Mouse (Mus musculus) hindbrain, embryonic 15.5 days (tissue): ENCODE results near the gene Fndc11. TPM values are rescaled to one million over a fixed set of nuclear protein-coding genes. Genes with fewer than 3 reads are reported as not detected.
A peak's percentile ranks its signal among the peaks of the same experiment; 100 is the strongest.

ENCODE experiments used
- ATAC-seq: fragments of 200-750 bp; cut with Nextera tagmentation; 2 replicates; pipeline ENCODE4 v1.8.0; 2017; ENCODE audit warnings: low read depth, moderate number of reproducible peaks, moderate TSS enrichment; ENCODE audit not compliant: low FRiP score
- H3K27ac ChIP-seq: fragments of 300-500 bp; sonication (generic); replicated peaks from 2 replicates; pipeline ENCODE4 v1.5.1; 2015; ENCODE audit warnings: mild to moderate bottlenecking, inconsistent platforms
- H3K27me3 ChIP-seq: fragments of 300-500 bp; sonication (generic); 2 replicates; pipeline ENCODE4 v1.6.1; 2015; ENCODE audit warnings: control low read depth, inconsistent platforms
- H3K36me3 ChIP-seq: fragments of 300-500 bp; sonication (generic); 2 replicates; pipeline ENCODE4 v1.6.1; 2015; ENCODE audit warnings: control low read depth, inconsistent platforms
- H3K4me1 ChIP-seq: fragments of 300-500 bp; sonication (generic); replicated peaks from 2 replicates; pipeline ENCODE4 v1.6.1; 2015; ENCODE audit warnings: control low read depth, inconsistent platforms
- H3K4me2 ChIP-seq: fragments of 300-500 bp; sonication (generic); 2 replicates; pipeline ENCODE4 v1.6.1; 2015; ENCODE audit warnings: moderate library complexity, mild to moderate bottlenecking, inconsistent platforms
- H3K4me3 ChIP-seq: fragments of 300-500 bp; sonication (generic); 2 replicates; pipeline ENCODE4 v1.5.1; 2015; ENCODE audit warnings: mild to moderate bottlenecking, inconsistent platforms
- H3K9ac ChIP-seq: fragments of 300-500 bp; sonication (generic); 2 replicates; pipeline ENCODE4 v1.6.1; 2015; ENCODE audit warnings: inconsistent platforms
- H3K9me3 ChIP-seq: fragments of 300-500 bp; sonication (generic); 2 replicates; pipeline ENCODE4 v1.6.1; 2016; ENCODE audit warnings: control low read depth, inconsistent platforms
- WGBS: fragments of 180-500 bp; shearing (Covaris S2); methylation state at CpG from one replicate; pipeline ENCODE4 v1.1.7; 2015; 5-methylcytosine and 5-hydroxymethylcytosine counted together
- polyA plus RNA-seq: library from polyadenylated mRNA; unstranded; fragments of >200 nt; fragmentation: Nextera tagmentation; extraction: Ambion mirVana; gene quantifications from 2 replicates; pipeline ENCODE4 v1.2.1, GENCODE M21; 2015

Fndc11 gene
- polyA plus RNA-seq, 1 experiment from 2014 or later = 0.14 TPM

DNA sequence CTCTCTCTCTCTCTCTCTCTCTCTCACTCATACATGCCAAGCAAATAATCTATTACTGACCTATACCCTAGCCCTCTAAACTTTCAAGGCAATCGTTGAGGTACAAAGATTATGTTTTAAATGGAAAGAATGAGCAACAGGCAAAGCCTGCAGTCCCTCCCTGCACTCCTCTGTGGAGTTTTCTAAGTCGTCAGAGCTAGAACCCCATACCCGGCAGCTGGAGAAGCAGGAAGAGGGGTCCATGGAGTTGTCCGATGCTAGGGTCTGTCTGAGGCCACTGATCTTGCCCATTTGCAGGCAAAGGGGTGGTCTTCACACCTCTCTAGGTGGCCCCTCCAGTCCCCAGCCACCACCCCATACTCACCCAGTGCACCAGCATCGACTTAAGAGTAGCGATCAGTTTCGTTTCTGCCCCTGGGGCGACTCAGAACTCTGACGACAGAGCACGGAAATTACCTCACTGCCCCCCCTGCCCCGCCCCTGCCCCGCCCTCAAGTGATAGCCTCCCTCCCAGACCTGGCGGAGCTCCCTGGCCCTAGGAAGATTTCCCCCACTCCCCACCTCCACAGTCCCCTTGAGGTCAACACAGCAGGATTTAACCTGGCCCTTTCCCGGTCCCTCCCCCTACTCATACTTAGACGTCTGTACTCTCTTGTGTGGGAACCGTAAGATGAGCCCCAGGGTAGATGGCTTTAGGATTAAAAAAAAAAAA lies 21.9 kb downstream of the Fndc11 start, which contains the start of gene Helz2:
TSS of gene Helz2 (minus strand) at position 426 of the 712 bp plus-strand sequence.
- Histone ChIP-seq H3K27me3 (no peaks in the 10 kb centered on the region), H3K27ac (no peak within 1 kb of the TSS), H3K4me1 (no peaks in the 10 kb centered on the region), H3K9ac (no peak within 1 kb of the TSS), H3K4me2 (peak within 1 kb of the TSS; percentile 46), H3K9me3 (no peaks in the 10 kb centered on the region), H3K4me3 (peak within 1 kb of the TSS; percentile 21), H3K36me3 (no peaks in the 10 kb centered on the region)
- 21% methylated on average over 15 of the region's 16 CpGs for WGBS
- ATAC-seq = no peak

- Histone ChIP-seq H3K27ac (no peak overlapping the region), H3K9me3 (no peaks in the 10 kb centered on the region), H3K4me3 (no peak overlapping the region), H3K4me1 (no peaks in the 10 kb centered on the region), H3K27me3 (no peaks in the 10 kb centered on the region), H3K4me2 (peak overlapping the region; percentile 46; the same call in 1 of the 2 replicates), H3K9ac (no peak overlapping the region), H3K36me3 (no peaks in the 10 kb centered on the region)
- ATAC-seq = no peak
- 64% methylated on average over 3 of the region's 3 CpGs for WGBS
Observed at GRCm38 (mm10) chr2:181242314-181242665, 22.5 kb downstream of the Fndc11 start.

- H3K9ac ChIP-seq = no peak overlapping the region
- no peak overlapping the region for H3K4me2 ChIP-seq
- no peaks in the 10 kb centered on the region for H3K36me3 ChIP-seq
- no peak overlapping the region for H3K27ac ChIP-seq
- no peak for ATAC-seq
- 34% methylated on average over 9 of the region's 11 CpGs for WGBS
- H3K9me3 ChIP-seq = no peaks in the 10 kb centered on the region
- H3K27me3 ChIP-seq = no peaks in the 10 kb centered on the region
- H3K4me1 ChIP-seq = no peaks in the 10 kb centered on the region
- no peak overlapping the region for H3K4me3 ChIP-seq
Observed at GRCm38 (mm10) chr2:181243706-181244394, 24.0 kb downstream of the Fndc11 start.

DNA sequence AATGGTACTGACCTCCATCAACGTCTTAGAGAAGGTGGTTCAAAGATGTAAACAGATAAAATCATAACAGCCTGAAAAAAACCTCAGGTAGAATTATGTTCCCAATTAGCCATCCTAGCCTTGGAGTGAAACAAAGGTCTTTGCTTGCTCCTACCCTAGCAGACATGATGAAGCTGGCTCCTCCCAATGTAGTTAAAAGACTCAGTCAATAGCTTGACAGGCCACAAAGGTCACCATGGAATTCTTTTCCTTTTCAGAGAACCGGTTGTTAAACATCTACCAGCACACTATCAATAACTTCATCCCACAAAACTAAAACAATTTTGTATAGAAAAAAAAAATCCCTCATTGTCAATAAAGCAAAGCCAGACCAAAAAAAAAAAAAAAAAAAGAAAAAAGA lies 25.2 kb downstream of the Fndc11 start:
- no peaks in the 10 kb centered on the region for H3K27me3 ChIP-seq

GRCm38 (mm10) chr2:181249217-181249616 lies 29.4 kb downstream of the Fndc11 start:
- Histone ChIP-seq H3K27me3 (no peaks in the 10 kb centered on the region), H3K9ac (no peak overlapping the region), H3K36me3 (peaks cover 25% of the 10 kb centered on the region), H3K27ac (no peak overlapping the region), H3K4me3 (no peak overlapping the region), H3K9me3 (no peaks in the 10 kb centered on the region), H3K4me2 (no peak overlapping the region), H3K4me1 (no peaks in the 10 kb centered on the region)
- 88% methylated on average over 10 of the region's 10 CpGs for WGBS
- no peak for ATAC-seq

More for the DNA sequence above, 25.2 kb downstream of the Fndc11 start:
- Histone ChIP-seq H3K4me3 (no peak overlapping the region), H3K9ac (no peak overlapping the region), H3K9me3 (no peaks in the 10 kb centered on the region), H3K36me3 (no peaks in the 10 kb centered on the region), H3K27ac (no peak overlapping the region), H3K4me1 (no peaks in the 10 kb centered on the region), H3K4me2 (no peak overlapping the region)
- no peak for ATAC-seq
- WGBS = 12% methylated on average over 2 of the region's 2 CpGs

- Histone ChIP-seq H3K9ac (no peak overlapping the region), H3K4me1 (no peaks in the 10 kb centered on the region), H3K27ac (no peak overlapping the region), H3K36me3 (peaks cover 46% of the 10 kb centered on the region), H3K4me3 (no peak overlapping the region), H3K27me3 (no peaks in the 10 kb centered on the region), H3K4me2 (no peak overlapping the region), H3K9me3 (no peaks in the 10 kb centered on the region)
- ATAC-seq = no peak
- 91% methylated on average over 1 of the region's 1 CpGs for WGBS
Observed at GRCm38 (mm10) chr2:181251841-181252240, 32.0 kb downstream of the Fndc11 start.

DNA sequence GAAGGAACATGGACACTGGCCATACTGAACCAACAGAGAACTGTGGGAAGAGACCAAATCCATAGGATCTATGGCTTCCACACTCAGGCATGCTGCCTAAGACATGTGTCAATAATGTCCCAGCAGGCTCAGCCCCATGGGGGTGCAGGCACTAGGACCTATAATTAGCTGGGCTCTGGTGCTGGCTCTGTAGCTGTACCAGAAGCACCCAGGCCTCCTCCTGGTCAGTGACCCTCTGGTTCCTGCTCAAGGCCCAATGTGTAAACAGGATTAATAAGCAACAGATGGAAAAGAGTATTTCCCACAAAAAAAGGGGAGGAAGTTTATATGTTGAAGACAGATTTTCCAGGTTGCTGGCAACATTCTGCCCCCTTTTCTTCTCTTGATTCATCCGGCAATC lies 33.4 kb downstream of the Fndc11 start:
- no peak overlapping the region for H3K4me2 ChIP-seq
- no peak overlapping the region for H3K4me3 ChIP-seq
- ATAC-seq = no peak
- 96% methylated on average over 1 of the region's 1 CpGs for WGBS
- no peaks in the 10 kb centered on the region for H3K4me1 ChIP-seq
- peaks cover 56% of the 10 kb centered on the region for H3K36me3 ChIP-seq
- H3K27me3 ChIP-seq = no peaks in the 10 kb centered on the region
- no peak overlapping the region for H3K27ac ChIP-seq
- no peak overlapping the region for H3K9ac ChIP-seq
- no peaks in the 10 kb centered on the region for H3K9me3 ChIP-seq

DNA sequence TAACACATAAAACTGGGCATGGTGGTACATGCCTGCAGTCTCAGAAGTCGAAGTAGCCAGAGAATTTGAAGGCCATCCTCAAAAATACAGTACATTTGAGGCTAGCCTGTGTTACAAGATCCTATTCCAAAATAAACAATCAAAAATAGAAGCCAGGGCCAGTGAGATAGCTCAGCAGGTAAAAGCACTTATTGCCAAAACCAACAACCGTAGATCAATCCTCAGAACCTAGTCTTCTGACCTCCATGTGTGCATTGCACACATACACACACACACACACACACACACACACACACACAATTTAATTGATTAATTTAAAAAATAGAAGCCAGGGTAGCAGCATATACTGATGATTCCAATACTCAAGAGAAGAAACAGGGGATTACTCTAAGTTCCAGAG lies 47.0 kb downstream of the Fndc11 start:
- Histone ChIP-seq H3K9ac (no peak overlapping the region), H3K27me3 (no peaks in the 10 kb centered on the region), H3K9me3 (no peaks in the 10 kb centered on the region), H3K27ac (no peak overlapping the region), H3K4me1 (no peaks in the 10 kb centered on the region), H3K4me3 (no peak overlapping the region), H3K4me2 (no peak overlapping the region), H3K36me3 (peaks cover 63% of the 10 kb centered on the region)
- WGBS = 93% methylated on average over 2 of the region's 2 CpGs
- no peak for ATAC-seq

DNA sequence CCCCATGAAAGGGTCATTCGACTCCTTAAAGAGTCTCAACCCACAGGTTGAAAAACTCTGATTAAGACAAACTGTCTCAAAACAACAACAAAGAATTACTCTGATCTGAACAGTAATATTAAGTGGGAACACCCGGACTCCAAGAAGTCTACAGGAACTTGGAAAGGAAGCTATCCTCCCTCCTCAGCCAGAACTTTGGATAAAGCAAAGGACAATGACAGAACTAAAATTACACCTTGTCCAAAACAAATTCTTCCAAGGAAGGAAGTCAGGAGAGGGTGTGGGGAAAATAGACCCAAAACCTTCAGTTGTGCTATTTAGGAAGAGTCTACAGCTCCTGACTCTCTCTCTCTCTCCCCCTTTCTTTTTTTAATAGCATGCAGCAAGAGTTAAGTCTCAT lies 52.3 kb downstream of the Fndc11 start:
- 91% methylated on average over 2 of the region's 2 CpGs for whole genome bisulfite sequencing

More for the DNA sequence above, 52.3 kb downstream of the Fndc11 start:
- Histone ChIP-seq H3K9me3 (no peaks in the 10 kb centered on the region), H3K36me3 (peaks cover 34% of the 10 kb centered on the region), H3K4me3 (no peak overlapping the region), H3K27ac (no peak overlapping the region), H3K27me3 (no peaks in the 10 kb centered on the region), H3K4me1 (no peaks in the 10 kb centered on the region), H3K9ac (no peak overlapping the region), H3K4me2 (no peak overlapping the region)
- no peak for ATAC-seq

Other genes starting within 250 kb of the Fndc11 start
- 0.19 and 0.41 TPM in 2 replicates for gene Col20a1, start 233.5 kb upstream of the Fndc11 start, polyA plus RNA-seq
- gene Chrna4, start 176.5 kb upstream of the Fndc11 start, polyA plus RNA-seq = 40.7 and 42.0 TPM in 2 replicates
- gene Kcnq2, start 84.7 kb upstream of the Fndc11 start, polyA plus RNA-seq = 45.8 and 50.4 TPM in 2 replicates
- gene Eef1a2, start 63.0 kb upstream of the Fndc11 start, polyA plus RNA-seq = 13.5 and 14.5 TPM in 2 replicates
- 398 and 410 TPM in 2 replicates for gene Ppdpf, start 32.8 kb upstream of the Fndc11 start, polyA plus RNA-seq
- gene Ptk6, start 17.2 kb upstream of the Fndc11 start, polyA plus RNA-seq = not detected in 2 replicates
- gene Srms, start 6.8 kb upstream of the Fndc11 start, polyA plus RNA-seq = 0.18 and 0.20 TPM in 2 replicates
- gene Helz2, start 22.0 kb downstream of the Fndc11 start, polyA plus RNA-seq = 0.26 and 0.39 TPM in 2 replicates
- gene Gmeb2, start 68.0 kb downstream of the Fndc11 start, polyA plus RNA-seq = 14.9 and 15.1 TPM in 2 replicates
- gene Stmn3, start 94.5 kb downstream of the Fndc11 start, polyA plus RNA-seq = 1,559 and 1,575 TPM in 2 replicates
- 40.6 and 44.4 TPM in 2 replicates for gene Rtel1, start 99.7 kb downstream of the Fndc11 start, polyA plus RNA-seq
- 77.0 and 84.9 TPM in 2 replicates for gene Zgpat, start 144.9 kb downstream of the Fndc11 start, polyA plus RNA-seq
- gene Arfrp1, start 145.4 kb downstream of the Fndc11 start, polyA plus RNA-seq = 81.2 and 82.7 TPM in 2 replicates
- gene Lime1, start 160.1 kb downstream of the Fndc11 start, polyA plus RNA-seq = 51.6 and 56.5 TPM in 2 replicates
- 21.4 and 21.6 TPM in 2 replicates for gene Zbtb46, start 239.4 kb downstream of the Fndc11 start, polyA plus RNA-seq